Mouse (Mus musculus): ENCODE results near the gene Scd4. TPM values are rescaled to one million over a fixed set of nuclear protein-coding genes. Genes with fewer than 3 reads are reported as not detected.
"Not testable (repeated sequence)": the region's sequence is repeated elsewhere in the genome, so short reads cannot be mapped to it uniquely, and the experiment has no call there.

Gene Scd4
- total RNA-seq, 2 experiments from 2014 or later, result 4.3 to 7.8 TPM

DNA sequence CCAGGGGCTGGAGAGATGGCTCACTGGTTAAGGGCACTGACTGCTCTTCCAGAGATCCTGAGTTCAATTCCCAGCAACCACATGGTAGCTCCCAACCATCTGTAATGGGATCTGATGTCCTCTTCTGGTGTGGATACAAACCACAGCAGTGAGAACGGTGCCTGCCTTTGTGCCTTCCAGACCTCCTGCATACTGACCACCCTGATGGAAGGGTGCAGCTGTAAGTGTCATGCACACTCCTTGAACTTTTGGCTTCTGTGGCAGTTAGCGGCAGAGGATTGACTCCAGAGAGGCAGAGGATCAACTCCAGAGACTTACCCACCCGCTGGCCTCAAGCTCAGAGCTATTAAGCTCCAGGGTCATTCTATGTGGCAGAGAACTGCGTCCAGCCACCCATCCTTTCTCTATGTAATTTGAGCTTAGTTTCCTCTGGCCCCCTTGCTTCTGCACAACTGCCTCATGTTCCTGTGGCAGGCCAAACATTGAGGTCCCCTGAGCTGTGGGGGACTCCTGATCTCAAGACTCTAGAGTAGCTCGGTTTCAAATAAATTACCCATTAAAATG lies 16.1 kb upstream of the Scd4 start:
- DNase-seq, result no peak

- DNase-seq, result no peak
Observed at GRCm38 (mm10) chr19:44317391-44317790, 15.5 kb upstream of the Scd4 start.

GRCm38 (mm10) chr19:44318545-44318944 lies 14.3 kb upstream of the Scd4 start:
- DNase-seq, result no peak

DNA sequence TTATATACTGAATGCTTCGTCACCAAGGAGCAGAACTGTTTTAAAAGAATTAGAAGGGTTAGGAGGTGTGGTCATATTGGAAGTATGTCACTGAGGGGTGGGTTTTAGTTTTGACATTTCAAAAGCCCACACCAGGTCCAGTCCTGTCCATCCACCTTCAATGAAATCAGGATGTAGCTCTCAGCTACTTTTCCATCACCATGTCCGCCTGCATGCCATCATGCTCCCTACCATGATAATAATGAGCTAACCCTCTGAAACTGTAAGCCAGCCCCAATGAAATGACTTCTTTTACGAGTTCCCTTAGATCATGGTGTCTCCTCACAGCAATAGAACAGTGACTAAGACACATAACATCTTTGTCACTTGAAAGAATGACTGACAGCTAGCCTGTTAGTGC lies 12.6 kb upstream of the Scd4 start:
- no peak for DNase-seq

- peak in 1 of 2 experiments; percentile 35 for DNase-seq
Observed at GRCm38 (mm10) chr19:44321201-44321600, 11.7 kb upstream of the Scd4 start.

GRCm38 (mm10) chr19:44321631-44322030 lies 11.3 kb upstream of the Scd4 start:
- no peak for DNase-seq

GRCm38 (mm10) chr19:44329566-44329965 lies 3.3 kb upstream of the Scd4 start:
- DNase-seq, result no peak

DNA sequence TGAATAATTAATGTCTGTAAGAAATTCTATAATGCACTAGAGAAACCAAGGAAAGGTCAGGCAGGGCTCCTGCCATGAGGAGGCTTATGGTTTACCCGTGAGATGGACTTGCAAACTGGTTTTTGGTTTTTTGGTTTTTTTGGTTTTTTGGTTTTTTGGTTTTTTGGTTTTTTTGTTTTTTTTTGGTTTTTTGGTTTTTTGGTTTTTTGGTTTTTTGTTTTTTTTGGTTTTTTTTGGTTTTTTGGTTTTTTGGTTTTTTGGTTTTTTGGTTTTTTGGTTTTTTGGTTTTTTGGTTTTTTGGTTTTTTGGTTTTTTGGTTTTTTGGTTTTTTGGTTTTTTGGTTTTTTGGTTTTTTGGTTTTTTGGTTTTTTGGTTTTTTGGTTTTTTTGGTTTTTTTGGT lies 1.8 kb upstream of the Scd4 start:
- DNase-seq, result not testable (repeated sequence)

DNA sequence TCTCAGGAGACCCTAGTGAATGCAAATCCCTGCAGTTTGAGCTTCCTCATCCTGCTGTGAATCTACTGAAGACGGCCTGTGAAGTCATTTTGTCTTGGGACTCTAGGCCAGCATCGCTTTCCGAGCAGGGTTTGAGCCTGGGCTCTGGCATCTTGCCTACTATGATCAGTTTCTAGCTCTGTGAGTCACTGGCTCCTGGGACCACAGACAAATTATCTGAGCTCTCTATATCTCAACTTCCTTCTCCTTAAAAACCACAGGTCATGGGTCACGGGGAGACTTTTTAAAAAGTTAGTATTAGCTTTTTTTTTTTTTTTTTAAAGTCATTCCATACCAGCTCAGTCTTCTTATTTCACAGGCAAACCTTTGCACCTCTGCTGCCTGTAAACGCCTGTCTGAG lies 981 bp upstream of the Scd4 start:
- DNase-seq, result peak; percentile 15 to 36

GRCm38 (mm10) chr19:44332326-44332725 lies 566 bp upstream of the Scd4 start:
- no peak for DNase-seq

DNA sequence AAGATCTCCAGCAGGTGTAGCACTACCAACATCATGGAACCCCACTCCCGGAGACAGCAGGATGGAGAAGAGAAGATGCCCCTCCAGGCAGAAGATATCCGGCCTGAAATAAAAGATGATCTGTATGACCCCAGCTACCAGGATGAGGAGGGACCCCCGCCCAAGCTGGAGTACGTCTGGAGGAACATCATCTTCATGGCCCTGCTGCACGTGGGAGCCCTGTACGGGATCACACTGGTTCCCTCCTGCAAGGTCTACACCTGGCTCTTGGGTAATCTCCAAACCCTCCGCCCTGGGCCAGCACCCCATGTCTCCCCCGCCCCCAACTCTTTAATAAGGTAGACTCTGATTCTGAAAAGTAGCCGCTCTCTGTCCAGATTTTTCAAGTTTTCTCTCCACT lies 1.1 kb downstream of the Scd4 start:
- DNase-seq, result no peak

DNA sequence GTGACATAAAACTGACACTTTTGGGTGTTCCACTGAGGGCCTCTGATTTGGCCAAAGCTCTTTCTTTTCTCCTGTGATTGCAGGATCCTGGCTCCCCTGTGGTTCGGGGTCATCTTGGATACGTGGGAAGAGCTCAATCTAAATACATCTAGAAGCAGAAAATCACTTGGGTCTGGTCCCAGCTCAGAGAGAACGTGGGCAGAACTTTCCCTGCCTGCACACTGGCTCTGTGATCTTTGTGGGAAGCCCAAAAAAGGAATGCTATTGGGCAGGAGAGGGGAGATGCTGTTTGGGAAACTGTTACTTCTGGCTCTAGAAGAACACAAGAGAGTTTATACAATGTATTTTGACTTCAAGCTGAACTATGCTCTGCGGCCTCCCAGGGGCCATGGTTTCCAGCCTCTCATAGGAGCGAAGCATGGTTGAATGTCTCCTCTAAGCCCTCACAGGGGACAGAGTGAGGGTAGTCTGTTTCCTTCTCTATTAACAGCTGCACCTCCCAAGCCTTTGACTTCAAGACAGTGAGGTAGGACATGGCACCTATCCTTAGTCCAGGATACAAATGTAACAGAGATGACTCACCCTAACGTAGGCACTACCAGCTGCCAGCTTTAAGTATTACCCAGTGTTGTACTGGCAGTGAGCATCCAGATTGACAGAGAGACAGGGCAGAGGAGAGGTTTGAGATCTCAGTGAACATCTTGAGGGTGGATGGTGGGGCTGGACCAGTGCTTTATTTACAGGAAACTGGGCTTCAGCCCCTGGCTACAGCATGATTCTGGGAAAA lies 3.2 kb downstream of the Scd4 start:
- DNase-seq, result no peak

DNA sequence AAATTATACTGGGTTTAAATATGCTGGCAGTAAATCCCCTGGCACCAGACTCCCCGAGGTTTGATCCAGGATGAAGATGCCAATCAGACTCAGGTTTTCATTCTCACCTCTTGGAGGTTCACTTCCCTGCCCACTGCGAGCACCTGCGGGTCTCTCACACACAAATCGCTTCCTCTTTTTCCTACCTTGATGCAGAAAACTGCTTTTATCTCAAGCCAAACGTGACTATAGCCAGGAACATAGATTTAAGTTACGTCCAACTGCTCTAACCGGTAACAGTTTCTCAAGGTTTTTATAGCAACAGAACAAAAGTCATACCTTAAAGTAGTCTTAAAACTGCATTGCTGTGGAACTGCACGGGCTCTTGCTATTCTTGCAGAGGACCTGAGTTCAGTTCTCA lies 16.8 kb downstream of the Scd4 start:
- no peak for DNase-seq

- no peak for DNase-seq
Observed at GRCm38 (mm10) chr19:44351756-44352155, 18.9 kb downstream of the Scd4 start.

DNA sequence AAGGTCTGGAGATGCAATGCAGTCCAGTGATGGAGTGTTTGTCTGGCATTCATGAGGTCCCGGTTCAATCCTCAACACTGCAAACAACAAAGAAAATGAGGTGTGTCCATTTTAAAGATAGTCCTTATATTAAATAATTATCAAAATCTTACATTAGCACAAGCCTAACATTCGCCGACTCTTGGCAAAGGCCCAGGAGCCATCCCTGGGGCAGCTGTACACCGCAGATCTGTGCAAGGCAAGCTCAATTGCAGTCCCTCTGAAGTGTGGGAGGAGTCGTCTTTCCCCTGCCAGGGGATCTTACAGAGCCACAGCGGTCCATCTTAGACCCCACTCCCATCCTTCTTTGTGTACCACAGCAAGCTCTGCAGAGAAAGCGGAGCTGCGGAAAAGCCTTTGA lies 25.8 kb downstream of the Scd4 start:
- no peak for DNase-seq

DNA sequence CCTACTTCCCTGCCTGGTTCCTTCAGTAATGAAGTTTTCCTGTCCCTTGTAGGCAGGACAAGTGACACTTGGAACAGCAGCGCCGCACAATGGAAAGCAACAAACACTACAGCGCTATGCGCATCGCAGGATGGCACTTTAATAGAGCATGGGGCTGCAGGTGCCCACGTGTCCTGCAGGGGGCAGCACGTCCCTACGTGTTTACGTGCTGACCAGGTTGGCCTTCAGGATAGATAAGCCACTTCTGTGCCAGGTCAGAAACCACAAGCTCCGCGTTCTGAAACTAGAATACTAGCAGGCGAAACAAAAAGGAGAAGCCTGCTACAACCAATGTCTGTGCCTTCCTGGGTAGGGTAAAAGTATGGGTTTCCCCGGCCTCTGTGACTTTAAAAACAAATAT lies 30.6 kb downstream of the Scd4 start:
- DNase-seq, result peak; percentile 42 to 73

DNA sequence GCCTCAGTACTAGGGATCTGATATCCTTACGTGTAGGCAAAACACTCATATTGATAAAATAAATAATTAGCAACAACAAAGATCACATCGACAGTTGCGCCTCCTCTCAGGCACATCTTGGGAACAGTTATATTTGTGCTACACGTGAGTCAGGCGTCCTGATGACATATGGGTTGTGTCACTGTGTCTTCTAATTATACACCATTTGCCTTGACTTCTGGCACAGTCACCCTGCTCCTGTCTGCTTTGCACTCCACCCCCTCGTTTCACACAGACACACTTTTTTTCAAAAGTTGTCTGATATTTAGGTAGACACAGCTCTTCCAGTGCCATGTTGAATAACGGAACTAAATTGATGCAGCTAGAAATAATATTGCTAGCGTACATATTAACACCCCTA lies 31.1 kb downstream of the Scd4 start:
- DNase-seq, result peak in 1 of 2 experiments; percentile 9

DNA sequence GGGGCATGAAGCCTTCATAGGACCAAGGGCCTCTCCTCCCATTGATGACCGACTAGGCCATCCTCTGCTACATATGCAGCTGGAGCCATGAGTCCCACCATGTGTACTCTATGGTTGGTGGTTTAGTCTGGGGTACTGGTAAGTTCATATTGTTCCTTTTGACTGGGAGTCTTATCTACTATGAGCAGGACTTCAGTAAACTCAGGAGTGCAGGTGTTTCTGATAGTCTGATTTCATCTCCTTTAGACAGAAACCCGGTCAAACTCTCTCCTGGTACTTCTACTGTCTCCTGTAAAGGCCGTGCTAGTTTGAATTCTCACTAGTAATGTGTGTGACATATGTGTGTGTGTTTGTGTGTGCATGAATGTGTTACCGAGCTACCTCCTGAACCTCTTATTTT lies 32.8 kb downstream of the Scd4 start:
- DNase-seq, result no peak

GRCm38 (mm10) chr19:44367076-44367475 lies 34.2 kb downstream of the Scd4 start:
- not testable (repeated sequence) for DNase-seq

- no peak for DNase-seq
Observed at GRCm38 (mm10) chr19:44369371-44369770, 36.5 kb downstream of the Scd4 start.

DNA sequence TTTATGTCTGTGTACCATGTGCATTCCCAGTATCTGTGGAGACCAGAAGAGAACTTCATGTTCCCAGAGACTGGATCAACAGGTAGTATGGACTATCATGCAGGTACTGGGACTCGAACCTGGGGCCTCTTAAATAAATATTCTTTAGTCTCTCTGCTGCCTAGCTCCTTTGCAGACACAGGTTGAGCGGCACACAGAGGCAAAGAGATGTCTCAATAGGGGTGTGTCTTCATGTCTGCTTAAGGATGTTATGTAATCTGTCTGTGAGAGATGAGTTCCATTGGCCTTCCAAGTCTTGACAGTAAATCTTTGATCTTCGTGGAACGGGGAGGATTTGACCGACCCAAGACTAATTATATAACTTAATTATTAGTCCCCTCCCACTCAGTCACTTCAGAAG lies 37.3 kb downstream of the Scd4 start:
- no peak for DNase-seq

GRCm38 (mm10) chr19:44372969-44373368 lies 40.1 kb downstream of the Scd4 start:
- peak; percentile 84 to 92 for DNase-seq

DNA sequence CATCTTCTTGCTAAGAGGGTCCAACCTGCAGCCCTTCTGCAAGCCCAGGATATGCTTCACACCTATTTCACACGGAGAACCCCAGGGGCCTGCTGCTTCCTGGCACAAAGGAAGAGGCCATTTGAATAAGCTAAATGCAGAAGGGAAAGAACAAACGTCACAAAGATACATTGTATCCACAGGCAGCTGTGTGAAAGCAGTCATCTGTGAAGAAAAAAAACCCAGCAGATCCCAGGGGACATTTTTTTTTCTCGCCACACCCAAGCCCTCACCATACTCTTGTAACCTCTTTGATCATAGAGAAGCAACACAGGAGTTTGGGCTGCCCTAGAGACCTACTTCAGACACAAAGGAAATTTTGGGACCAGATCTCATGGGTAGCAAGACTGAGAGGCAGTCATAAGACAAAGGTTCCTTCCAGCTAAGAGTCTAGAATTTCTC lies 43.6 kb downstream of the Scd4 start:
- DNase-seq, result peak in 1 of 2 experiments; percentile 42
